Mouse (Mus musculus): Measurements from ENCODE around the gene Nudt7. TPM values are rescaled to one million over a fixed set of nuclear protein-coding genes. Genes with fewer than 3 reads are reported as not detected.
A peak's percentile ranks its signal among the peaks of the same experiment; 100 is the strongest.

Nudt7 gene
- total RNA-seq, 2 experiments from 2014 or later: 18.4 to 37.6 TPM

DNA sequence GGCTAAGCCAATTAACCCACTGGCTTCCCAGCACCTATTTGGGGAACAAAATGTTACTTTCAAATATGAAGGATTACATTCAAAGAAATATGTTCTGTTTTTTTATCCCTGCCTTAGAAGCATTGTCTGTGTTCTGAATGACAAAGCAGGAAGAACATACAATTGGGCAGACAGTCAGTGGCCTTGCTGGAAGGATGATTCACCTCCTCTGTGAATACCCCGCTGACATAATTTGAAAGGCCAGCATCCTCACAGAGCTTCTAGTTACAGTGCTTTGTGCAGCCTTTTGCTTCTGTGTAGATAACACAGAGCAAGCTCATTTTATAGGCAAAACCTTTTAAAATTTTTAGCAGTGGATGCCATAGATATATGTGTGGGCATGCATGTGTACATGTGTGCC lies 11.6 kb upstream of the Nudt7 start:
- Histone ChIP-seq H3K27ac (no peak overlapping the region), H3K4me3 (no peak overlapping the region)
- intact Hi-C loops (cut with DNase I): no loop called here
- DNase-seq: no peak
- no peak for TF ChIP-seq CTCF (IDR thresholded peaks at IDR 0.05)

DNA sequence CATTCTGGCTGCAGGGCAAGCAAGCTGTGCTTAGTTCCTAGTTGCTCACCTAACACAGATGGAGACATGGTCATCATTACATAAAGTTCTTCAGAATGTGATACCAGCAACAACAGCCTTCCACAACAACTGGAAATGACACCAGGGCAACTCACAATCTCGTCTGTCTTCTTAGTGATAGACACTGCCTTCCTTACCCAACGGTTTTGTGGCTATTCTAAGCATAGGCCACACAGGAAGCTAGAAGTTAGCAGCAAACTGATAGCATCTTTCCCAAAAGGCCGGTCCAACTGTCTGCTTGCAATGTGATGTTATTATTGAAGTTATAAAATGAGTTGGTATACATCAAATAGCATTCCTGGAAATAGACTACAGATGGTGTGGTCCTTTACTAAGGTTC lies 9.7 kb upstream of the Nudt7 start:
- Histone ChIP-seq H3K27ac (no peak overlapping the region), H3K4me3 (no peak overlapping the region)
- intact Hi-C loops (cut with DNase I): no loop called here
- no peak for DNase-seq
- TF ChIP-seq CTCF (IDR thresholded peaks at IDR 0.05): no peak

GRCm38 (mm10) chr8:114124084-114124750 lies 9.1 kb upstream of the Nudt7 start:
- intact Hi-C loops (cut with DNase I): no loop called here
- no peak for DNase-seq
- TF ChIP-seq CTCF (IDR thresholded peaks at IDR 0.05): no peak
- Histone ChIP-seq H3K27ac (no peak overlapping the region), H3K4me3 (no peak overlapping the region)

DNA sequence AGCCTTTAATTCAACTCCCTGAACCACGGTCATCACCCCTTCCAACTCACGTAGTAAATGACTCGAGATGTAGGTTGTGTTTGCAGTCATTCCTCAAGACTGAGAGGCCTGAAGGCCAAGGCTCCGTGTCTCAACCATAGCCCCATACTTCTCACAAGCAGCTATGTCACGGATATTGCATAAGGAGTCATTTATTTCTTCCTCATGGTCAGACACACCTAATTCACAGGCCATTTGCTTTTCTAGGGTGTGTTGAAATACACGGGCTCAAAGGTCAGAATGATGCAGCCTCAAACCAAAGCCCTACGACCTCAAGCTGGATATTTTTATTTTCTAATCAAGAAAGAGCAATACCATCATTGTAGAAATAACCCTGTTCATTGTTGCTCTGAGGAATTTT lies 2.5 kb upstream of the Nudt7 start:
- H3K4me3 ChIP-seq: no peak overlapping the region
- no peak for TF ChIP-seq CTCF (IDR thresholded peaks at IDR 0.05)
- no peak overlapping the region for H3K27ac ChIP-seq
- no peak for DNase-seq
- intact Hi-C loops (cut with DNase I): no loop called here

- no peak overlapping the region for H3K4me3 ChIP-seq
- no peak for DNase-seq
- TF ChIP-seq CTCF (IDR thresholded peaks at IDR 0.05): no peak
- intact Hi-C loops (cut with DNase I): no loop called here
- no peak overlapping the region for H3K27ac ChIP-seq
These were observed 1.9 kb upstream of the Nudt7 start for GRCm38 (mm10) chr8:114131421-114131820.

DNA sequence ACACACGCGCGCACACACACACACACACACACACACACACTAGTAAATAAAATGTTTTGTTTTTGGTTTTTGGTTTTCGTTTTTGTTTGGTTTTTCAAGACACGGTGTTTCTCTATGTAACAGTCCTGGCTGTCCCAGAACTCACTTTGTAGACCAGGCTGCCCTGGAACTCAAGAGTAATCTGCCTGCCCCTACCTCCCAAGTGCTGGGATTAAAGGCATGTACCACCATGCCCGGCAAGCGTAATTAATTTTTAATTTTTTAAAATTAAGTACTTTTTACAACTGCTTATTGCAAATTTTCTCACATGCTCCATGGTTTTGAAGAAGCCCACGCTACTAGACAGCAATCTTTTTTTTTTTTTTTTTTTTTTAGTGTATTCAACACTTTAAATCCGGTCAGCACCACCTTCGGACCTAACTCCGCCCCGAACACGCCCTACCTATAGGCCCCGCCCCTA lies 277 bp upstream of the Nudt7 start:
- intact Hi-C loops (cut with DNase I): loop anchor here (2.0 kb wide), 1 partner anchor 306 kb away; the partner anchor contains the start of gene Wwox
- peak overlapping the region; percentile 95; the same call in 1 of the 2 replicates for H3K27ac ChIP-seq
- DNase-seq: no peak
- peak overlapping the region; percentile 93 for H3K4me3 ChIP-seq
- no peak for TF ChIP-seq CTCF (IDR thresholded peaks at IDR 0.05)

DNA sequence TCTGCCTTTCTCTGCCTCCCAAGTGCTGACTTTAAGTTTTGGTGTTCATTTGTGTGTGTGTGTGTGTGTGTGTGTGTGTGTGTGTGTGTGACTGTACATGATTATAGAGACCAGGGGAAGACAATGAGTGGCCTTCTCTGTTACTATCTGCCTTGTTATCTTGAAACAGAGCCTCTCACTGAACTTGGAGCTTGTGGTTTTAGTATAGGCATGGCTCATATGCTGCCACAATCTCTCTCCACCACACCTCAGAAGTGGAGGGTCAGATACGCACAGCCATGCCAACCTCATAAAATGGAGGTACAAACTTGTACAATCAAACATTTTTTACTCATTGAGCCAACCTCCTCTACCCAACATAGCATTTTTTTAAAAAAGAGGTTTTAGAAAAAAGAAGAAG lies 3.4 kb downstream of the Nudt7 start:
- TF ChIP-seq CTCF (IDR thresholded peaks at IDR 0.05): no peak
- intact Hi-C loops (cut with DNase I): no loop called here
- peak overlapping the region; percentile 64 for H3K27ac ChIP-seq
- no peak for DNase-seq
- H3K4me3 ChIP-seq: no peak overlapping the region

- intact Hi-C loops (cut with DNase I): no loop called here
- Histone ChIP-seq H3K27ac (peak overlapping the region; percentile 64), H3K4me3 (no peak overlapping the region)
- no peak for TF ChIP-seq CTCF (IDR thresholded peaks at IDR 0.05)
- peak; percentile 19 for DNase-seq
These were observed 3.8 kb downstream of the Nudt7 start for GRCm38 (mm10) chr8:114137181-114137580.

GRCm38 (mm10) chr8:114140437-114140836 lies 7.1 kb downstream of the Nudt7 start:
- no peak for DNase-seq
- Histone ChIP-seq H3K4me3 (no peak overlapping the region), H3K27ac (no peak overlapping the region)
- TF ChIP-seq CTCF (IDR thresholded peaks at IDR 0.05): no peak
- intact Hi-C loops (cut with DNase I): no loop called here

DNA sequence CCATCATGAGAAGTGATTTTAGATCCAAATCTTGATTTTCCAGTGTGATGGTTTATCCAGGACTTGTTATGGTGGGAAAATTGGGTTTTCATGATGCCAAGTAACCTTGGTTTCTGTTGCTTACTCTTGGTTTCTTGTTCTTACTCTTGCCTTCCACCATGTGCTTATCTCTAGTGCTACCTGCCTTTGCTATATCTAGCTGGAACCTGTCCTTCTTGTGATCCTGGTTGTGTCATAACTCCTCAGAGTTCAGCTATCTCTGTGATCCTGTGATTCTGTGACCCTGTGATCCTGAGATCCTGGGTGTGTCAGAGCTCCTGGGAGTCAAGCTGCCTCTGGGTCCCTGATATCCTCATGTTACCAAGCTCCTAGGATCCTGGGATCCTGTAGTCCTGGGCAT lies 8.8 kb downstream of the Nudt7 start:
- intact Hi-C loops (cut with DNase I): no loop called here
- Histone ChIP-seq H3K27ac (no peak overlapping the region), H3K4me3 (no peak overlapping the region)
- no peak for TF ChIP-seq CTCF (IDR thresholded peaks at IDR 0.05)
- no peak for DNase-seq

DNA sequence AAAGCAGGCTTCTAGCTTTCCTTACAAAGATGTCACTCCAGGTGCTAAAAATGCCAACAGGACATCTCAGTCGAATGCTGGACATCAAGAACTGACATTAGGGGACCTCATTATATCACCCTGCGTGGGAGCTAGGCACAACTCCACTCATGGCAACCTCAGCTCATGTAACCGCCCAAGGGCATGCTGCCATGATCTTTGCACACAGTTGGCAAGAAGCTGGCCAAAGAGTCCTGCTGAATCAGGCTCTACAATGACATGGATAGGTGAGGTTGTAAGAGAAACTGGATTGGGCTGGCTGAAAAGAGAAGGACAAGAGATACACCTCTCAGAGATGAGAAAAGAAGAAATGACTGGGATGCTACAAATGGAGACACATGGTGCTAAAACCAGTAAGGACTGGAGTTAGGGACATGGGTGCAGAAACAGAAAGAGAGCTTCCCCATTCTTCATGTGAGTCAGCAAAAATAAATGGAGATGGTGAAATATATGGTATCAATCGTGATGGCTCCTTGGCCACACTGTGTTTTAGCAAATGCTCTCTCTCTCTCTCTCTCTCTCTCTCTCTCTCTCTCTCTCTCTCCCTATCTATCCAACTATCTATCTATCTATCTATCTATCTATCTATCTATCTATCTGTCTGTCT lies 10.4 kb downstream of the Nudt7 start:
- Histone ChIP-seq H3K27ac (peak overlapping the region; percentile 4; the same call in 1 of the 2 replicates), H3K4me3 (no peak overlapping the region)
- no peak for TF ChIP-seq CTCF (IDR thresholded peaks at IDR 0.05)
- intact Hi-C loops (cut with DNase I): no loop called here
- peak; percentile 70 for DNase-seq

DNA sequence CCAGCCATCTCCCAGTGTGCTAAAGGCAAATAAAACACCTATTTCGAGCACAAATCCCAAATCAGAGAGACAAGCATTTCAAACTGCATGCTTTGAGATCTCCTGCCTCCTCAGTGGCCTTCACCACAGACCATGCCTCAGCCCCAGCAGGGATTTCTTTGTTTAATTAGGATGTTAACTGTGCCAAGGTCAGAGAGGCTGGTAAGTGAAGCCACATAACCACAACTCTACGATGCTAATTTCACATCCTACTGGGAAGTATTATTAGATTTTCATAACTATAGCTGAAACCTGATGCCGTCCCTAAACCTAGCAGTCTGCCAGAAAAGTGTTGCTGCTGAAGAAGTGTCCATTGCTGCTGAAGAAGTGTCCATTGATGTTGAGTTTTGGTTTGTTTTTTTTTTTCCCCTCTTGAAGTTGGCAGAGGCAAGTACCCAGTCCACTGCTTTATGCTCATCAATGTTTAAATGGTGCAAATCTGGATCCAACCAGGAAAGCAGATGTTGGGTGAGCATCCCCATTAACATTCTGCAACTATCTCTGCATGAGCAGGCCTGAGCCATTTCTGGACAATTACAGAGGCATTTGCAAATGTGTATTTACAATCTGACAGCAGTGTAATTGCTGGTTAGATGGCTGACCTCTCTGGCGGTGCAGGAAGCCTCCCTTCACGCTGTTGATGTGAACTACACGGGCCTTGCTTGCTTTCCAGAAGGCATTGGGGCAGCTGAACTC lies 20.1 kb downstream of the Nudt7 start:
- no peak for TF ChIP-seq CTCF (IDR thresholded peaks at IDR 0.05)
- H3K27ac ChIP-seq: no peak overlapping the region
- H3K4me3 ChIP-seq: no peak overlapping the region
- no peak for DNase-seq
- intact Hi-C loops (cut with DNase I): no loop called here

GRCm38 (mm10) chr8:114158586-114158985 lies 25.2 kb downstream of the Nudt7 start:
- H3K27ac ChIP-seq: no peak overlapping the region
- no peak for DNase-seq
- H3K4me3 ChIP-seq: no peak overlapping the region
- intact Hi-C loops (cut with DNase I): no loop called here
- no peak for TF ChIP-seq CTCF (IDR thresholded peaks at IDR 0.05)

Measured in gastrocnemius, adult 2 months (tissue).